Mouse (Mus musculus): ENCODE data around the gene Ppp4r4. TPM values are rescaled to one million over a fixed set of nuclear protein-coding genes. Genes with fewer than 3 reads are reported as not detected.

Ppp4r4 gene
- polyA plus RNA-seq, 1 experiment from 2014 or later: 2.2 TPM

DNA sequence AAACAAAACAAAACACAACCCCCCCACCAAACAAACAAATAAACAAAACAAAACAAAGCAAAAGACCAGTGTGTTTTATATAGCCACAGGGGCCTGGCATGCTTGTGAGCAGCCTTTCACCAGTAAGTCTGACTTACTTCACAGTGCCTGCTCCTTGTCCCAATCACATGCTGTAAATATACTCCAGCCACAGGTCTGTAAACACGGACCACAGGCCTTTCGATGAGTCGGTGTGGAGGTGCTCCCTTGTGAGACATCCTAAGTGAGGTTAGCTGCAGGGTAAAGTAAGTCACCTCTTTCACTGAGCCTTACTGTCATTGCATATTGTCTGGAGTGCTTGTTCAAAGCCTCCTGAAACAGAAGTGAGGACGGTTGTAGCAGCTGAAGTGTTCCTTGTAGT lies 16.4 kb downstream of the Ppp4r4 start:
- 79% methylated on average over 4 of the region's 4 CpGs for WGBS
- H3K9me3 ChIP-seq (replicated peaks; ENCODE audit: control insufficient read depth, low read length): no peaks in the 10 kb centered on the region
- H3K4me1 ChIP-seq (ENCODE audit: control insufficient read depth, insufficient read depth, low read length): no peaks in the 10 kb centered on the region
- no peak overlapping the region for H3K9ac ChIP-seq (ENCODE audit: low read length)
- H3K4me2 ChIP-seq (ENCODE audit: low read length): no peak overlapping the region
- DNase-seq (ENCODE audit: low spot score) (no peak), ATAC-seq (no peak)
- H3K27me3 ChIP-seq (replicated peaks; ENCODE audit: control insufficient read depth, insufficient read depth, low read length): no peaks in the 10 kb centered on the region
- H3K36me3 ChIP-seq (ENCODE audit: control insufficient read depth, insufficient read depth, low read length): no peaks in the 10 kb centered on the region
- no peak overlapping the region for H3K4me3 ChIP-seq (ENCODE audit: low read depth, low read length)
- no peak overlapping the region for H3K27ac ChIP-seq (ENCODE audit: low read depth, low read length)

DNA sequence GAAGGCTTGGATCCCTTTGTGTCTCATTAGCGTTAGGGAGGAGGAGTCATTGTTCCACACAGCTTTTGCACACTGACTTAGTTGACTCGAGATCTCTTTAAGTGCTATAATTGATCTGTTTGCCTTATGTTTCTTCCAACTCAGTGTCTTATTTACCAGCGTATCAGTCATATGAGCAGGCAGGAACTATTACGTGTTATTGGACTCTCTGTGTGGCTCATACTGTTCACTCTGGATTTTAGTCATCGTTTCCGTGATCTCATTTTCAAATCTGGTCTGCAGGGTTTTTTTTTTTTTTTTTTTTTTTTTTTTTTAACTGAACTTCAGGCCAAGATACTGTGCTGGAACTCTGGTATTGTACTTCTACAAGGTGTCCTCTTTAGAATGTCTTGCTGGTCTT lies 18.0 kb downstream of the Ppp4r4 start:
- Histone ChIP-seq H3K9me3 (replicated peaks; ENCODE audit: control insufficient read depth, low read length) (no peaks in the 10 kb centered on the region), H3K4me2 (ENCODE audit: low read length) (no peak overlapping the region), H3K27me3 (replicated peaks; ENCODE audit: control insufficient read depth, insufficient read depth, low read length) (no peaks in the 10 kb centered on the region), H3K4me3 (ENCODE audit: low read depth, low read length) (no peak overlapping the region), H3K4me1 (ENCODE audit: control insufficient read depth, insufficient read depth, low read length) (no peaks in the 10 kb centered on the region), H3K36me3 (ENCODE audit: control insufficient read depth, insufficient read depth, low read length) (no peaks in the 10 kb centered on the region), H3K9ac (ENCODE audit: low read length) (no peak overlapping the region), H3K27ac (ENCODE audit: low read depth, low read length) (no peak overlapping the region)
- ATAC-seq: no peak
- no peak for DNase-seq (ENCODE audit: low spot score)
- 60% methylated on average over 6 of the region's 6 CpGs for WGBS

DNA sequence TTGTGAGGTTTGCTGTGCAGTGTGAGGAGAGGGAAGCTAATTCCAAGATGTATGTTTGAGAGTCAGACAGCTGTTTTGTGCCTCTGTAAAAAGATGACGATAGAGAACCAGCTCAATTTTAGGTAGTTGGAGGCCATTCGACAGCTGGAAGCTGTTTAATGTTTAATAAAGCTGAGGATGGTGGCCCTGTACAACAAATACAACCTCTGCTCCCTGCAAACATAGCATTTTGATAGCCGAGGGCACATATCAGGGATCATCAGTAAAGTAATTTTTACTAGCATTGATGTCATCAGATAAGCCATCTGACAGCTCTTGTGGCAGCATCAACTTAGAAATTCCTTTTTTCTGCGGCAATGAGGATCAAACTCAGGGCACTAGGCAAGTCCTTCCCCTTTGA lies 19.3 kb downstream of the Ppp4r4 start:
- H3K4me2 ChIP-seq (ENCODE audit: low read length): no peak overlapping the region
- no peak for ATAC-seq
- H3K36me3 ChIP-seq (ENCODE audit: control insufficient read depth, insufficient read depth, low read length): no peaks in the 10 kb centered on the region
- H3K27ac ChIP-seq (ENCODE audit: low read depth, low read length): no peak overlapping the region
- DNase-seq (ENCODE audit: low spot score): no peak
- WGBS: 88% methylated on average over 4 of the region's 4 CpGs
- no peaks in the 10 kb centered on the region for H3K9me3 ChIP-seq (replicated peaks; ENCODE audit: control insufficient read depth, low read length)
- H3K4me3 ChIP-seq (ENCODE audit: low read depth, low read length): no peak overlapping the region
- H3K9ac ChIP-seq (ENCODE audit: low read length): no peak overlapping the region
- no peaks in the 10 kb centered on the region for H3K27me3 ChIP-seq (replicated peaks; ENCODE audit: control insufficient read depth, insufficient read depth, low read length)
- H3K4me1 ChIP-seq (ENCODE audit: control insufficient read depth, insufficient read depth, low read length): no peaks in the 10 kb centered on the region

DNA sequence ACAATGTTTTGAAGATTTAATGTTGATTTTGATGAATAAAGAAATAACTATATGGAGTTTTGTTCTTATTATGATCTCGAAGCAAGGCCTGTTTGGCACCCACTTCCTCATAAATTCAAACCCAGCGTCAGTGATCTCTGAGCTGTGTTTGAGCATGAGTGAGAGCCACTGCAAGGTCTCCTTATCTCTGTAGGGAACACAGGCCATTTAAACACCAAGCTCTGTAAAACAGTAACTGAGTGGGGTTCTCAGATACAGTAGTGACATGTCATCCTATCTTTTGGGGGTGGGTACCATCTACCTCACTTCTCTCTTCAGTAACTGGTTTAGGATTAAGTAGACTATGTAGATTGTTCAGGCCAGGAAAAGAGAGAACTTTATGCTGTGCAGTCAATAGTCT lies 20.4 kb downstream of the Ppp4r4 start:
- Histone ChIP-seq H3K4me3 (ENCODE audit: low read depth, low read length) (no peak overlapping the region), H3K36me3 (ENCODE audit: control insufficient read depth, insufficient read depth, low read length) (no peaks in the 10 kb centered on the region), H3K4me1 (ENCODE audit: control insufficient read depth, insufficient read depth, low read length) (no peaks in the 10 kb centered on the region), H3K27me3 (replicated peaks; ENCODE audit: control insufficient read depth, insufficient read depth, low read length) (no peaks in the 10 kb centered on the region), H3K9ac (ENCODE audit: low read length) (no peak overlapping the region), H3K9me3 (replicated peaks; ENCODE audit: control insufficient read depth, low read length) (no peaks in the 10 kb centered on the region), H3K4me2 (ENCODE audit: low read length) (no peak overlapping the region), H3K27ac (ENCODE audit: low read depth, low read length) (no peak overlapping the region)
- ATAC-seq: no peak
- WGBS: 89% methylated on average over 2 of the region's 2 CpGs
- no peak for DNase-seq (ENCODE audit: low spot score)

DNA sequence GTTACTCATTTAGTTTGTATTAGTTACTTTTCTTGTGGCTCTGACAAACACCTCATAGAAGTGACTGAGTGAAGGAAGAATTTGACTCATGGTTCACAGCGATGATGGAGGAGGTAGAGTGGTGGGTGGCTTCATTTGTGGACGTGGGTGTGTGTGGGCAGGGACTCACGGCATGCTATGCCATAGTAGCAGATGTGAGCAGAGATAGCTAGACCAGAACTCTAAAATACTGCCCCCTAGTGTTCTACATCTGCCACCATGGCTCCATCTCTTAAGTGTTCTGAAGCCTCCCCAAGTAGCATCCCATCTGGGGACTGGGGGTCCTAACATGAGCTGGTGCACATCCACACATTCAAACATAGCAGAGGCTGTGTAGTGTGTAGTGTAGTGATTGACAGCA lies 21.4 kb downstream of the Ppp4r4 start:
- Histone ChIP-seq H3K27ac (ENCODE audit: low read depth, low read length) (no peak overlapping the region), H3K4me1 (ENCODE audit: control insufficient read depth, insufficient read depth, low read length) (no peaks in the 10 kb centered on the region), H3K9me3 (replicated peaks; ENCODE audit: control insufficient read depth, low read length) (no peaks in the 10 kb centered on the region), H3K4me3 (ENCODE audit: low read depth, low read length) (no peak overlapping the region), H3K27me3 (replicated peaks; ENCODE audit: control insufficient read depth, insufficient read depth, low read length) (no peaks in the 10 kb centered on the region), H3K9ac (ENCODE audit: low read length) (no peak overlapping the region), H3K36me3 (ENCODE audit: control insufficient read depth, insufficient read depth, low read length) (no peaks in the 10 kb centered on the region), H3K4me2 (ENCODE audit: low read length) (no peak overlapping the region)
- DNase-seq (ENCODE audit: low spot score): no peak
- 69% methylated on average over 3 of the region's 3 CpGs for WGBS
- no peak for ATAC-seq

DNA sequence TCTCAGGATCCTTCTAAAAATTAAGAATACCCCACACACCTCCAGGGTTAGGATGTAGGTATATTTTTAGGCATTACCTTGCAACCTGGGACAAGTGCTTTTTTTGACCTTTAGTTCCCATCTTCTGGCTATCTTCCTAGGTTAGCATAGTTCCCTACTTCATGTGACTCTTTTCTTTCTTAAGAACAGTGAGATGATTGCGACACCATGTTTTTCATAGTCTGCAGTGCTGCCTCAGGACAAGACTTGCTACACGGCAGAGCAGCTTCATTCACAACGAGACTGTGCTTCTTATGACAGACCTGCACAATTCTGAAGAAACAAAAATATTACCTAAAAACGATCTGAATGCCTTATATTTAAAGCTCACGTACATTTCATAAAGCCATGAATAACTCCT lies 24.8 kb downstream of the Ppp4r4 start:
- no peak overlapping the region for H3K27ac ChIP-seq (ENCODE audit: low read depth, low read length)
- no peak overlapping the region for H3K4me3 ChIP-seq (ENCODE audit: low read depth, low read length)
- H3K27me3 ChIP-seq (replicated peaks; ENCODE audit: control insufficient read depth, insufficient read depth, low read length): no peaks in the 10 kb centered on the region
- no peak for ATAC-seq
- H3K4me1 ChIP-seq (ENCODE audit: control insufficient read depth, insufficient read depth, low read length): no peaks in the 10 kb centered on the region
- no peaks in the 10 kb centered on the region for H3K9me3 ChIP-seq (replicated peaks; ENCODE audit: control insufficient read depth, low read length)
- H3K4me2 ChIP-seq (ENCODE audit: low read length): no peak overlapping the region
- no peak overlapping the region for H3K9ac ChIP-seq (ENCODE audit: low read length)
- no peak for DNase-seq (ENCODE audit: low spot score)
- WGBS: 91% methylated on average over 5 of the region's 5 CpGs
- H3K36me3 ChIP-seq (ENCODE audit: control insufficient read depth, insufficient read depth, low read length): no peaks in the 10 kb centered on the region

DNA sequence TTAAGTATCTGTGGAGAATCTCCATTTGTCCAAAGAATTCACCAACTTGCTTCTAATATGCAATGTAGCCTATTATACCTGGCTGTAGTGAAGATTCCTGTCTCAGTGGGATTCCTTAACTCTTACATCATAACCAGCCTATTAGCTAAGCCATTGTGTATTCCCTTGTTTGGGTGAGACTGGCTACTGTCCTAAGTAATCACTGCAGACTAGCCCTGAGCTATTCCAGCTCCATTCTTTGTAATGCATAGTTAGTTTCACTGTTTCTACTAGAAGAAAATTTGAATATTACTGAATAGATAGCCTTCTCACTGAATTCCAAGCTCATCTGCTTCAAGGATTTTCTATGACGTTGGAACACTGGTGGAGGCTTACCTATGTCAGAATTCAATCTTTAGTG lies 32.6 kb downstream of the Ppp4r4 start:
- Histone ChIP-seq H3K27ac (ENCODE audit: low read depth, low read length) (no peak overlapping the region), H3K4me1 (ENCODE audit: control insufficient read depth, insufficient read depth, low read length) (no peaks in the 10 kb centered on the region), H3K4me3 (ENCODE audit: low read depth, low read length) (no peak overlapping the region), H3K27me3 (replicated peaks; ENCODE audit: control insufficient read depth, insufficient read depth, low read length) (no peaks in the 10 kb centered on the region), H3K36me3 (ENCODE audit: control insufficient read depth, insufficient read depth, low read length) (no peaks in the 10 kb centered on the region), H3K9me3 (replicated peaks; ENCODE audit: control insufficient read depth, low read length) (no peaks in the 10 kb centered on the region), H3K9ac (ENCODE audit: low read length) (no peak overlapping the region), H3K4me2 (ENCODE audit: low read length) (no peak overlapping the region)
- ATAC-seq: no peak
- 39% methylated on average over 1 of the region's 1 CpGs for WGBS
- DNase-seq (ENCODE audit: low spot score): no peak

DNA sequence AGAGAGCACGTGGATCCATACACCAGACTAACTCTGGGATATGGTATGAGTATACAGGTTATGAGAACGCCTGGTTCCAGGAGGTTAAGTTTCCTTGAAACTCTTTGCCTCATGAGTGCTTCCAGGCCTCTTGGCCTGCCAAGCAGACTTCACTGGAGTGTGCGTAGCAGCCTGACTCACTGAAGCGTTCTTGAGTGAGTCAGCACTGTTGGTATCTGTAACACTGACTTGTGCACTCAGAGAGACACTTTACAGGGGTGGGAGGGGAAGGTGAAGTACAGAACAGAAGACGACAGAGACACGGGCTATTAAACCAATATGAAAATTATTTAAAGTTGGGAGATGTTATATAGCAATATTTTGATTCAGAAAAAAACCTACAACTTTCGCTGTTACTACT lies 33.1 kb downstream of the Ppp4r4 start:
- ATAC-seq (no peak), DNase-seq (ENCODE audit: low spot score) (no peak)
- Histone ChIP-seq H3K9me3 (replicated peaks; ENCODE audit: control insufficient read depth, low read length) (no peaks in the 10 kb centered on the region), H3K4me2 (ENCODE audit: low read length) (no peak overlapping the region), H3K36me3 (ENCODE audit: control insufficient read depth, insufficient read depth, low read length) (no peaks in the 10 kb centered on the region), H3K27me3 (replicated peaks; ENCODE audit: control insufficient read depth, insufficient read depth, low read length) (no peaks in the 10 kb centered on the region), H3K27ac (ENCODE audit: low read depth, low read length) (no peak overlapping the region), H3K4me1 (ENCODE audit: control insufficient read depth, insufficient read depth, low read length) (no peaks in the 10 kb centered on the region), H3K4me3 (ENCODE audit: low read depth, low read length) (no peak overlapping the region), H3K9ac (ENCODE audit: low read length) (no peak overlapping the region)
- 90% methylated on average over 7 of the region's 7 CpGs for WGBS

DNA sequence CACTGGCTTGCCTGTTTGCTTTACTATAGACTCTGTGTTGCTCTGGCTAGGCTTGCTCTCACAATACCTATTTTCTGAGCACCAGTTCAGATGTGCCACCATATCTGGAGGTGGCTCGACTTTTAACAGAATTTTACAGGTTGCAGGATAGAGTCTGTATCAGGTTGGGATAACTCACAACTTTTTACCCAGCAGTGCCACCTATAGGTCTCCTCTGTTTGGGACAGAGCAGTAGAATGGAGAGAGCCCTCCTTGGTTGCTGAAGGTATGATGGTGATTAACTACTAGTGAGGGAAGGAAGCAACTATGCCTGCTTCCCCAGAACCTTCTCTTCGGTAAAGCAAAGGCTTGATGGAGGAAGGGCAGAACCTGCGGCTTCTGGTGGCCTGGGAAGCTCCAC lies 35.0 kb downstream of the Ppp4r4 start:
- no peak for ATAC-seq
- Histone ChIP-seq H3K4me1 (ENCODE audit: control insufficient read depth, insufficient read depth, low read length) (no peaks in the 10 kb centered on the region), H3K4me3 (ENCODE audit: low read depth, low read length) (no peak overlapping the region), H3K27ac (ENCODE audit: low read depth, low read length) (no peak overlapping the region), H3K9ac (ENCODE audit: low read length) (no peak overlapping the region), H3K27me3 (replicated peaks; ENCODE audit: control insufficient read depth, insufficient read depth, low read length) (no peaks in the 10 kb centered on the region), H3K36me3 (ENCODE audit: control insufficient read depth, insufficient read depth, low read length) (no peaks in the 10 kb centered on the region), H3K9me3 (replicated peaks; ENCODE audit: control insufficient read depth, low read length) (no peaks in the 10 kb centered on the region), H3K4me2 (ENCODE audit: low read length) (no peak overlapping the region)
- peak; percentile 28 for DNase-seq (ENCODE audit: low spot score)
- 73% methylated on average over 3 of the region's 3 CpGs for WGBS

GRCm38 (mm10) chr12:103569690-103570089 lies 37.6 kb downstream of the Ppp4r4 start:
- Histone ChIP-seq H3K4me2 (ENCODE audit: low read length) (no peak overlapping the region), H3K9ac (ENCODE audit: low read length) (no peak overlapping the region), H3K9me3 (replicated peaks; ENCODE audit: control insufficient read depth, low read length) (no peaks in the 10 kb centered on the region), H3K27ac (ENCODE audit: low read depth, low read length) (no peak overlapping the region), H3K27me3 (replicated peaks; ENCODE audit: control insufficient read depth, insufficient read depth, low read length) (no peaks in the 10 kb centered on the region), H3K4me3 (ENCODE audit: low read depth, low read length) (no peak overlapping the region), H3K4me1 (ENCODE audit: control insufficient read depth, insufficient read depth, low read length) (no peaks in the 10 kb centered on the region), H3K36me3 (ENCODE audit: control insufficient read depth, insufficient read depth, low read length) (no peaks in the 10 kb centered on the region)
- ATAC-seq (no peak), DNase-seq (ENCODE audit: low spot score) (no peak)
- 65% methylated on average over 6 of the region's 6 CpGs for WGBS
